Mouse (Mus musculus) embryonic fibroblast, embryonic 13.5 days (primary cell): ENCODE data around the gene Epha3. TPM values are rescaled to one million over a fixed set of nuclear protein-coding genes. Genes with fewer than 3 reads are reported as not detected.
A peak's percentile ranks its signal among the peaks of the same experiment; 100 is the strongest.

Source experiments
- H3K27ac ChIP-seq: 2 replicates; pipeline ENCODE4 v1.5.1; 2012; ENCODE audit warnings: low read length, control low read depth, inconsistent platforms; ENCODE audit not compliant: insufficient read depth
- H3K4me1 ChIP-seq: 2 replicates; pipeline ENCODE4 v1.6.1; 2011; ENCODE audit warnings: low read length; ENCODE audit not compliant: control insufficient read depth, insufficient read depth
- H3K4me3 ChIP-seq: 2 replicates; pipeline ENCODE4 v1.5.1; 2011; ENCODE audit warnings: mild to moderate bottlenecking, control low read depth, low read length; ENCODE audit not compliant: insufficient read depth
- CTCF ChIP-seq: IDR thresholded peaks from 2 replicates; pipeline ENCODE4 v1.5.1; 2011; ENCODE audit warnings: mild to moderate bottlenecking, control low read depth, low read length, moderate library complexity, borderline replicate concordance; ENCODE audit not compliant: insufficient read depth
- POLR2A ChIP-seq: IDR thresholded peaks from 2 replicates; pipeline ENCODE4 v1.6.1; 2011; ENCODE audit warnings: low read depth, mild to moderate bottlenecking, control low read depth, low read length, moderate library complexity
- polyA plus RNA-seq: library from polyadenylated mRNA; stranded (reverse); fragments of >200 nt; gene quantifications from 2 replicates; pipeline ENCODE4 v1.2.4, GENCODE M21; 2011; ENCODE audit warnings: low read depth; ENCODE audit not compliant: missing spikeins, insufficient read length

Gene Epha3
- polyA plus RNA-seq, 1 experiment = 67.0 TPM

- H3K4me1 ChIP-seq = no peaks in the 10 kb centered on the region; the same call in 1 of the 2 replicates
- TF ChIP-seq CTCF = no peak
- no peak for TF ChIP-seq POLR2A
- no peak overlapping the region for H3K4me3 ChIP-seq
- peak overlapping the region; percentile 76 for H3K27ac ChIP-seq
Observed at GRCm38 (mm10) chr16:63793805-63794204, 70.2 kb downstream of the Epha3 start.

GRCm38 (mm10) chr16:63792084-63792483 is 71.9 kb downstream of the Epha3 start:
- H3K4me3 ChIP-seq = no peak overlapping the region
- TF ChIP-seq CTCF = no peak
- no peak for TF ChIP-seq POLR2A
- no peaks in the 10 kb centered on the region; the same call in 1 of the 2 replicates for H3K4me1 ChIP-seq
- no peak overlapping the region for H3K27ac ChIP-seq

GRCm38 (mm10) chr16:63783544-63783943 is 80.4 kb downstream of the Epha3 start:
- TF ChIP-seq POLR2A = no peak
- no peak for TF ChIP-seq CTCF
- H3K27ac ChIP-seq = no peak overlapping the region
- H3K4me1 ChIP-seq = no peaks in the 10 kb centered on the region; the same call in 1 of the 2 replicates
- no peak overlapping the region for H3K4me3 ChIP-seq

GRCm38 (mm10) chr16:63782101-63782500 is 81.9 kb downstream of the Epha3 start:
- Histone ChIP-seq H3K27ac (no peak overlapping the region), H3K4me3 (no peak overlapping the region), H3K4me1 (no peaks in the 10 kb centered on the region; the same call in 1 of the 2 replicates)
- TF ChIP-seq POLR2A (no peak), CTCF (no peak)

GRCm38 (mm10) chr16:63780151-63780550 is 83.8 kb downstream of the Epha3 start:
- H3K4me3 ChIP-seq = no peak overlapping the region
- no peaks in the 10 kb centered on the region; the same call in 1 of the 2 replicates for H3K4me1 ChIP-seq
- H3K27ac ChIP-seq = no peak overlapping the region
- TF ChIP-seq CTCF (no peak), POLR2A (no peak)

- TF ChIP-seq POLR2A (no peak), CTCF (no peak)
- no peaks in the 10 kb centered on the region; the same call in 1 of the 2 replicates for H3K4me1 ChIP-seq
- H3K27ac ChIP-seq = no peak overlapping the region
- no peak overlapping the region for H3K4me3 ChIP-seq
Observed at GRCm38 (mm10) chr16:63777811-63778210, 86.2 kb downstream of the Epha3 start.

GRCm38 (mm10) chr16:63772566-63772965 is 91.4 kb downstream of the Epha3 start:
- Histone ChIP-seq H3K27ac (no peak overlapping the region), H3K4me3 (no peak overlapping the region), H3K4me1 (no peaks in the 10 kb centered on the region)
- no peak for TF ChIP-seq CTCF
- TF ChIP-seq POLR2A = no peak

GRCm38 (mm10) chr16:63767589-63767988 is 96.4 kb downstream of the Epha3 start:
- Histone ChIP-seq H3K4me1 (peaks cover 2% of the 10 kb centered on the region; the same call in 1 of the 2 replicates), H3K27ac (no peak overlapping the region), H3K4me3 (no peak overlapping the region)
- no peak for TF ChIP-seq POLR2A
- no peak for TF ChIP-seq CTCF

- TF ChIP-seq POLR2A (no peak), CTCF (no peak)
- H3K27ac ChIP-seq = no peak overlapping the region
- no peak overlapping the region for H3K4me3 ChIP-seq
- H3K4me1 ChIP-seq = peaks cover 2% of the 10 kb centered on the region
Observed at GRCm38 (mm10) chr16:63761177-63761576, 102.8 kb downstream of the Epha3 start.

- TF ChIP-seq CTCF (no peak), POLR2A (no peak)
- Histone ChIP-seq H3K27ac (no peak overlapping the region), H3K4me1 (peaks cover 2% of the 10 kb centered on the region), H3K4me3 (no peak overlapping the region)
Observed at GRCm38 (mm10) chr16:63760112-63760511, 103.9 kb downstream of the Epha3 start.

- Histone ChIP-seq H3K4me3 (no peak overlapping the region), H3K27ac (no peak overlapping the region), H3K4me1 (no peaks in the 10 kb centered on the region)
- TF ChIP-seq CTCF (no peak), POLR2A (no peak)
Observed at GRCm38 (mm10) chr16:63753052-63753451, 110.9 kb downstream of the Epha3 start.

- Histone ChIP-seq H3K27ac (no peak overlapping the region), H3K4me1 (peaks cover 3% of the 10 kb centered on the region; the same call in 1 of the 2 replicates), H3K4me3 (no peak overlapping the region)
- TF ChIP-seq CTCF (no peak), POLR2A (no peak)
Observed at GRCm38 (mm10) chr16:63747817-63748216, 116.2 kb downstream of the Epha3 start.
